Mouse (Mus musculus): Measurements from ENCODE around the gene Adgrv1.

GRCm38 (mm10) chr13:81370196-81370595, 262.8 kb downstream of the Adgrv1 start:
- no peak for TF ChIP-seq TAL1 (IDR thresholded peaks at IDR 0.05; ENCODE audit: low read length)
- TF ChIP-seq GATA1 (IDR thresholded peaks at IDR 0.05; ENCODE audit: low read length) = no peak
